Mouse (Mus musculus) stomach, embryonic 16.5 days (tissue): ENCODE measurements around the gene Rasgef1c. TPM values are rescaled to one million over a fixed set of nuclear protein-coding genes. Genes with fewer than 3 reads are reported as not detected.

Source experiments
- ATAC-seq: fragments of 200-750 bp; cut with Nextera tagmentation; 2 replicates; pipeline ENCODE4 v1.8.0; 2017; ENCODE audit warnings: moderate number of reproducible peaks, moderate TSS enrichment; ENCODE audit not compliant: insufficient read depth, low FRiP score
- H3K27ac ChIP-seq: fragments of 300-500 bp; sonication (generic); 2 replicates; pipeline ENCODE4 v1.5.1; 2014; ENCODE audit warnings: low read length
- H3K27me3 ChIP-seq: fragments of 300-500 bp; sonication (generic); 2 replicates; pipeline ENCODE4 v1.6.1; 2014; ENCODE audit warnings: low read length, control low read depth, mixed read lengths; ENCODE audit not compliant: control insufficient read depth, insufficient read depth
- H3K36me3 ChIP-seq: fragments of 300-500 bp; sonication (generic); 2 replicates; pipeline ENCODE4 v1.6.1; 2014; ENCODE audit warnings: low read length; ENCODE audit not compliant: control insufficient read depth, insufficient read depth
- H3K4me1 ChIP-seq: fragments of 300-500 bp; sonication (generic); 2 replicates; pipeline ENCODE4 v1.6.1; 2014; ENCODE audit warnings: low read length, control low read depth, mixed read lengths; ENCODE audit not compliant: control insufficient read depth, insufficient read depth
- H3K4me2 ChIP-seq: fragments of 300-500 bp; sonication (generic); 2 replicates; pipeline ENCODE4 v1.6.1; 2014; ENCODE audit warnings: low read depth, low read length, mixed read lengths
- H3K4me3 ChIP-seq: fragments of 300-500 bp; sonication (generic); replicated peaks from 2 replicates; pipeline ENCODE4 v1.5.1; 2014; ENCODE audit warnings: mild to moderate bottlenecking, low read length
- H3K9ac ChIP-seq: fragments of 300-500 bp; sonication (generic); 2 replicates; pipeline ENCODE4 v1.6.1; 2014; ENCODE audit warnings: low read length
- H3K9me3 ChIP-seq: fragments of 300-500 bp; sonication (generic); replicated peaks from 2 replicates; pipeline ENCODE4 v1.6.1; 2016; ENCODE audit warnings: low read length, control low read depth; ENCODE audit not compliant: control insufficient read depth
- WGBS: fragments of 180-500 bp; shearing (Covaris S2); extraction: QIAGEN DNeasy Blood & Tissue Kit; methylation state at CpG from one replicate; pipeline ENCODE4 v1.1.7; 2014; 5-methylcytosine and 5-hydroxymethylcytosine counted together
- polyA plus RNA-seq: library from polyadenylated mRNA; unstranded; fragments of >200 nt; fragmentation: Nextera tagmentation; extraction: Ambion mirVana; gene quantifications from 2 replicates; pipeline ENCODE4 v1.2.1, GENCODE M21; 2015

Gene Rasgef1c
- polyA plus RNA-seq, 1 experiment from 2014 or later: 0.50 TPM

DNA sequence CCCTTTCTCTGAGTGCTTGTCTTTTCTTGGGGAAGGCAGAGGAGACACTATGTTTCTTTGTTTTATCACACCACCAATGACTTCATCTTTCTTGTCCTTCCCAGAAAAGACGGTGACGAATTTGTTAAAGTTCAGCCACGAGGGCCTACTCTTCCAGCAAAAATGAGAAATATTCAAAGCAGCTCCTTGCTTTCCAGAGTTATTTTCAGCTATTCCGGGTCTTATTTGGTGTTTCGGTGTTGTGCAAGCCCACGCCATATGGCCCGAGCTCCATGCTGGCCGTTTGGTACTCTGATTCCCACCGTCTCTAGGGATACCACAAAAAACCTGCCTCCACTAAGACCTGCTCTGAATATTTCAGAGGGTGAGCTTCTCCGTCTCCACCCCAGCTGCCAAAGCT is 32.7 kb downstream of the Rasgef1c start:
- Histone ChIP-seq H3K4me2 (no peak overlapping the region), H3K27me3 (no peaks in the 10 kb centered on the region), H3K9ac (no peak overlapping the region), H3K4me3 (no peak overlapping the region), H3K36me3 (no peaks in the 10 kb centered on the region), H3K9me3 (no peaks in the 10 kb centered on the region), H3K4me1 (peaks cover 3% of the 10 kb centered on the region; the same call in 1 of the 2 replicates), H3K27ac (no peak overlapping the region)
- no peak for ATAC-seq
- 59% methylated on average over 10 of the region's 10 CpGs for WGBS

DNA sequence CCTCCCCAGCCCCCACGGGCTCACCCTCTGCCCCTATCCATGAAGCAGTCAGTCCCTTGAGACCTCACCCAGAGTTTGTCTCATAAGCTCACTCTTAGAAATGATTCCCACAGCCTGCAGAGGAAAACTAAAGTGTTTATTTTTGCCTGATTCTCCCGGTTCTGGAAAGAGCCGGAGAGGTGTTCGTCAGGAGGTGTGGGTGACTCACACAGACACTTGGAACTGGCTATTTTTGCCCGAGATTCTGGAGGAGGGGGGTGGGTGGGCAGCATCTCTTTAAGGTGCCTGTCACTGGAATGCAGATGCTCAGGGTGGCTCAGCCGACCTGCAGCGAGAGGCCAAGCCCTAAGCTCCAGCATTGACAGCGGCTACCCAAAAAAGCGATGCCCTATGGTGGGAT is 34.8 kb downstream of the Rasgef1c start:
- Histone ChIP-seq H3K4me1 (peaks cover 2% of the 10 kb centered on the region; the same call in 1 of the 2 replicates), H3K4me3 (no peak overlapping the region), H3K36me3 (no peaks in the 10 kb centered on the region), H3K27me3 (no peaks in the 10 kb centered on the region), H3K4me2 (no peak overlapping the region), H3K27ac (no peak overlapping the region), H3K9ac (no peak overlapping the region), H3K9me3 (no peaks in the 10 kb centered on the region)
- 60% methylated on average over 9 of the region's 9 CpGs for WGBS
- ATAC-seq: no peak

GRCm38 (mm10) chr11:49937779-49938178 is 36.1 kb downstream of the Rasgef1c start:
- no peak overlapping the region for H3K4me2 ChIP-seq
- H3K9me3 ChIP-seq: no peaks in the 10 kb centered on the region
- no peak overlapping the region for H3K4me3 ChIP-seq
- H3K4me1 ChIP-seq: no peaks in the 10 kb centered on the region
- H3K27me3 ChIP-seq: no peaks in the 10 kb centered on the region
- H3K9ac ChIP-seq: no peak overlapping the region
- no peak overlapping the region for H3K27ac ChIP-seq
- WGBS: 92% methylated on average over 6 of the region's 6 CpGs
- no peak for ATAC-seq
- no peaks in the 10 kb centered on the region for H3K36me3 ChIP-seq

- no peak overlapping the region for H3K4me2 ChIP-seq
- no peak overlapping the region for H3K9ac ChIP-seq
- no peaks in the 10 kb centered on the region for H3K27me3 ChIP-seq
- H3K36me3 ChIP-seq: no peaks in the 10 kb centered on the region
- no peaks in the 10 kb centered on the region for H3K4me1 ChIP-seq
- H3K4me3 ChIP-seq: no peak overlapping the region
- H3K9me3 ChIP-seq: no peaks in the 10 kb centered on the region
- WGBS: 61% methylated on average over 4 of the region's 4 CpGs
- ATAC-seq: peak; percentile 42; the same call in 1 of the 2 replicates
- H3K27ac ChIP-seq: no peak overlapping the region
Measured at GRCm38 (mm10) chr11:49938258-49939164, 36.9 kb downstream of the Rasgef1c start.

GRCm38 (mm10) chr11:49942841-49943240 is 41.2 kb downstream of the Rasgef1c start:
- Histone ChIP-seq H3K4me2 (no peak overlapping the region), H3K36me3 (no peaks in the 10 kb centered on the region), H3K27ac (no peak overlapping the region), H3K4me3 (no peak overlapping the region), H3K4me1 (no peaks in the 10 kb centered on the region), H3K9me3 (no peaks in the 10 kb centered on the region), H3K9ac (no peak overlapping the region), H3K27me3 (no peaks in the 10 kb centered on the region)
- WGBS: 64% methylated on average over 4 of the region's 4 CpGs
- no peak for ATAC-seq

DNA sequence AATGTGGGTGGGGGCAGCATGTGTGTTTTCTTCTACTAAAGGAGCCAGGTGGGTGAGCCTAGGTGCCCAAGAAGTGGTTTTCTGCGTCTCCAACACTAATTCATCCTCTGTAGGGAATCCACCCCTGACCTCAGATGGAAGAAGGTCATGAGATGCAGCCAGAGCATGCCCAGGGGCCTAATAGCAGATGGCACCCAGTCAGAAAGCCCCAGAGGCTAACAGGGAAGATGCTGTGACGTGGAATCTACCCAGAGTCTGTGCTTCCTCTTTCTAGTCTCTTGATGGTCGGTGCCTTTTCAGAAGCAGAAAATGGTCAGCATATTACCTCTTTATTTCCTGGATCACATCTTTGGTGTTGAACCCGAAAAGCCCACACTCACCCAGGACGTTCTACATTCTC is 42.3 kb downstream of the Rasgef1c start:
- H3K9me3 ChIP-seq: no peaks in the 10 kb centered on the region
- ATAC-seq: no peak
- no peaks in the 10 kb centered on the region for H3K27me3 ChIP-seq
- no peak overlapping the region for H3K4me2 ChIP-seq
- H3K4me1 ChIP-seq: no peaks in the 10 kb centered on the region
- H3K27ac ChIP-seq: no peak overlapping the region
- no peaks in the 10 kb centered on the region for H3K36me3 ChIP-seq
- 84% methylated on average over 5 of the region's 5 CpGs for WGBS
- no peak overlapping the region for H3K4me3 ChIP-seq
- no peak overlapping the region for H3K9ac ChIP-seq

DNA sequence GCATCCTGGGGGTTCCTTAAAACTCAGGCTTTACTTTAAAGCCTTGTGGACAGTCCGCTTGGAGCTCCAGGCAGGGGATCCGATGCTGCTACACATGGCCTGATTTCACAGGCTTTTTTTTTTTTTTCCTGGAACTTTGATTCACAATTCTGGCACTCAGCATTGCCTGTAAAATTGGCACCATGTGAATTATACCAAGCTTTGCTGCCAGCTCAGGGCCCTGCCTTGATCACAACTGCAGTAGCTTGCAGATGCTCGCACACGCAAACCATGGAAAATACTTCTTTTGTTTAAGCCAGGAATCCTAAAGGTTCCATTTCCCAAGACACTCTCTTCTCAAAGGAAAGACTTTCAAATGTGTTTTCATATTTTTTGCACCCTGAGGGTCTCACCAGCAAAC is 44.1 kb downstream of the Rasgef1c start:
- Histone ChIP-seq H3K9me3 (no peaks in the 10 kb centered on the region), H3K4me2 (no peak overlapping the region), H3K4me3 (no peak overlapping the region), H3K9ac (no peak overlapping the region), H3K36me3 (no peaks in the 10 kb centered on the region), H3K27me3 (no peaks in the 10 kb centered on the region), H3K4me1 (no peaks in the 10 kb centered on the region), H3K27ac (no peak overlapping the region)
- WGBS: 87% methylated on average over 4 of the region's 4 CpGs
- ATAC-seq: no peak

DNA sequence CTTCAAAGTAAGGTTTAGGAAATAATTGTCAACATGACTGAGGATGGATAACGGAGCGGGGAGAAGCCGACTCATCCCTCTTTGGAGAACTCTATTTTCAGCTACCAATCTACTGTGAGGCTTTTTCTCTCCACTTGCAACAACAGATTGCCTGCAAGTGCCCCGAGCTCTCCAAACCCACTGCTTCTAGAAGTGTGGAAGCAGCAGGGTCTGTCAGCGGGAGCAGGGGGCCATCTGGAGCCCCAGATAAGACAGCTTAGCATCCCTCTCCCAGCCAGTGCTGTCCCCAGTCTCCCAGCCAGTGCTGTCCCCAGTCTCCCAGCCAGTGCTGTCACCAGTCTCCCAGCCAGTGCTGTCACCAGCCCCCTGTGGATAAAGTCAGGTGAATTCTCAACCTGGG is 48.2 kb downstream of the Rasgef1c start:
- H3K4me1 ChIP-seq: no peaks in the 10 kb centered on the region
- H3K4me2 ChIP-seq: no peak overlapping the region
- no peaks in the 10 kb centered on the region for H3K27me3 ChIP-seq
- H3K4me3 ChIP-seq: no peak overlapping the region
- no peaks in the 10 kb centered on the region for H3K9me3 ChIP-seq
- no peak for ATAC-seq
- no peaks in the 10 kb centered on the region for H3K36me3 ChIP-seq
- H3K9ac ChIP-seq: no peak overlapping the region
- WGBS: 81% methylated on average over 5 of the region's 5 CpGs
- no peak overlapping the region for H3K27ac ChIP-seq

- H3K4me2 ChIP-seq: no peak overlapping the region
- no peak overlapping the region for H3K9ac ChIP-seq
- WGBS: 92% methylated on average over 6 of the region's 6 CpGs
- ATAC-seq: no peak
- H3K4me1 ChIP-seq: no peaks in the 10 kb centered on the region
- H3K9me3 ChIP-seq: no peaks in the 10 kb centered on the region
- H3K36me3 ChIP-seq: no peaks in the 10 kb centered on the region
- no peak overlapping the region for H3K27ac ChIP-seq
- H3K4me3 ChIP-seq: no peak overlapping the region
- H3K27me3 ChIP-seq: no peaks in the 10 kb centered on the region
Measured at GRCm38 (mm10) chr11:49953616-49954015, 52.0 kb downstream of the Rasgef1c start.
